Mouse (Mus musculus): ENCODE measurements around the gene Erich4.
"Not testable (repeated sequence)": the region's sequence is repeated elsewhere in the genome, so short reads cannot be mapped to it uniquely, and the experiment has no call there.

Gene Erich4

GRCm38 (mm10) chr7:25575870-25576269 is 39.8 kb downstream of the Erich4 start:
- no peak for DNase-seq

DNA sequence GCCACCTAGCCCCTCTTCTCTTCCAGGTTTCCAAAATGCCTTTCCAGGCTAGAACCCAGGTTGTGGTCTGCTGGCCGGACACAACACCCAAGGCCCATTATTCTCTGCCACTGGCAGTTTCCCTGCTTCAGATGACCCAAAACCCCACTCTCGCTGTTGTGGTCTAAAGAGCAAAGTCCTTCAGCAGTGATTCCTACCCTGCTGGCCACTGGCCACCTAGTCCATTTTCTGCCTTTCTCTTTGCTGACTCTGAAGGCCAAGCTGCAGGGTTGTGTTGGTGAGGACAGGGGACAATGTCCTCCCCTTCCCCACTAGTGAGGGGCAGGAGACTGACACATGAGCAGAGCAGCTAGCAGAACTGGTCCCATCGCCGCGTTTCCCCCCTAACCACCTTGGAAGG is 40.6 kb downstream of the Erich4 start:
- peak; percentile 53 for DNase-seq

- DNase-seq, result not testable (repeated sequence)
Measured at GRCm38 (mm10) chr7:25573806-25574205, 41.9 kb downstream of the Erich4 start.

DNA sequence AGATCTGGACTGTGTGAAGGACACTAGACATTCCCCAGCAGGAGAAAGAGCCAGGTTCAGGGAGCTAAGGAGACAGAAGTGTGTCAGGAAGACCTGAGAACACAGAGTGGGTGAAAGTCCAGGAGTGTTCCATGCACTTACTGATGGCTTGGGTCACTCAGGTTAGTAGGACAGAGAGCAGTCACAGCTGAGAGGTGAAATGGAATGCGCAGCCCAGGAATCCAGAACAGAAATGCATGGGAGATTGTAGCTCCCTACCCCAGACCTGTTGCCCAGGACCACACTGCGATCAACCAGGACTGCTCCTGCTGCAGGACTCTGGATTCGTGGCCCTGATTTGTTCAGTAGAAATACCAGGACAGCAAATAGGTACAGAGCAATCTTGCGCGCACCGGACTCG is 47.0 kb downstream of the Erich4 start:
- peak; percentile 24 for DNase-seq
